Mouse (Mus musculus) left cerebral cortex, adult 2 months (tissue): ENCODE results near the gene Ube4a. TPM values are rescaled to one million over a fixed set of nuclear protein-coding genes. Genes with fewer than 3 reads are reported as not detected.

ENCODE experiments used
- DNase-seq, 2 experiments: peaks; one replicate each; pipeline ENCODE4 v3.0.0; 2021 to 2022; ENCODE audit warnings: low spot score in 2 of 2, mixed read lengths in 1 of 2; ENCODE audit errors: extremely low spot score in 1 of 2
- H3K27ac ChIP-seq: fragments of 200-600 bp; 2 replicates; pipeline ENCODE4 v1.8.1; 2022
- H3K4me3 ChIP-seq: fragments of 200-600 bp; 2 replicates; pipeline ENCODE4 v1.8.1; 2022
- CTCF ChIP-seq: fragments of 200-600 bp; IDR thresholded peaks from 2 replicates; pipeline ENCODE4 v1.8.1; 2022; ENCODE audit warnings: antibody characterized with exemption, mild to moderate bottlenecking, moderate library complexity
- intact Hi-C: fragments of 180-260 bp; cut with DNase I; formaldehyde crosslinking; loops from one replicate; pipeline ENCODE4 v1.15.1; 2025
- total RNA-seq, 2 experiments: library from RNA; stranded (reverse); gene quantifications; 2 replicates each; pipeline ENCODE4 v1.2.3; 2021

Gene Ube4a
- total RNA-seq, 2 experiments from 2014 or later, result 66.4 to 68.0 TPM

GRCm38 (mm10) chr9:44875476-44875875, 89.9 kb downstream of the Ube4a start:
- TF ChIP-seq CTCF, result no peak
- Histone ChIP-seq H3K4me3 (no peak overlapping the region), H3K27ac (no peak overlapping the region)
- intact Hi-C loops, result no loop called here
- DNase-seq, result peak; percentile 35 to 36

- Histone ChIP-seq H3K4me3 (no peak overlapping the region), H3K27ac (no peak overlapping the region)
- no peak for TF ChIP-seq CTCF
- intact Hi-C loops, result no loop called here
- DNase-seq, result no peak
Observed at GRCm38 (mm10) chr9:44874198-44874597, 91.2 kb downstream of the Ube4a start.

- intact Hi-C loops, result no loop called here
- no peak for TF ChIP-seq CTCF
- Histone ChIP-seq H3K27ac (no peak overlapping the region), H3K4me3 (no peak overlapping the region)
- DNase-seq, result no peak
Observed at GRCm38 (mm10) chr9:44873665-44874064, 91.7 kb downstream of the Ube4a start.

Other genes with a start within 250 kb of the Ube4a start
- 10 to 100 TPM; 62.0 to 75.6 TPM for gene Phldb1, start 230.4 kb downstream of the Ube4a start, total RNA-seq
- 100 to 1,000 TPM in 1 of 2 experiments, 10 to 100 TPM in 1; 78.3 to 102 TPM for gene Arcn1, start 197.8 kb downstream of the Ube4a start, total RNA-seq
- gene Ift46, start 197.7 kb downstream of the Ube4a start, total RNA-seq, result 10 to 100 TPM; 60.7 to 67.5 TPM
- 10 to 100 TPM; 54.4 to 62.8 TPM for gene Tmem25, start 166.3 kb downstream of the Ube4a start, total RNA-seq
- gene Ttc36, start 162.5 kb downstream of the Ube4a start, total RNA-seq, result 1 to 10 TPM in 1 of 2 experiments, under 1 TPM in 1; 0.54 to 1.1 TPM
- 10 to 100 TPM; 81.5 to 97.4 TPM for gene Kmt2a, start 84.3 kb downstream of the Ube4a start, total RNA-seq
- 100 to 1,000 TPM; 302 to 340 TPM for gene Atp5l, start 44.9 kb downstream of the Ube4a start, total RNA-seq
- not detected for gene Cd3g, start 14.8 kb upstream of the Ube4a start, total RNA-seq
- not detected for gene Cd3d, start 16.2 kb upstream of the Ube4a start, total RNA-seq
- not detected for gene Cd3e, start 44.0 kb upstream of the Ube4a start, total RNA-seq
- 1 to 10 TPM; 1.2 to 1.9 TPM for gene Mpzl2, start 74.2 kb upstream of the Ube4a start, total RNA-seq
- gene Mpzl3, start 89.6 kb upstream of the Ube4a start, total RNA-seq, result 1 to 10 TPM; 3.9 to 5.0 TPM
- under 1 TPM; 0.41 to 0.98 TPM for gene Jaml, start 113.6 kb upstream of the Ube4a start, total RNA-seq
- gene Scn2b, start 152.2 kb upstream of the Ube4a start, total RNA-seq, result 100 to 1,000 TPM; 238 to 254 TPM
- 10 to 100 TPM; 52.1 to 74.9 TPM for gene Scn4b, start 172.8 kb upstream of the Ube4a start, total RNA-seq
- under 1 TPM; 0.63 to 0.75 TPM for gene BC049352, start 216.4 kb upstream of the Ube4a start, total RNA-seq
- gene Tmprss4, start 238.5 kb upstream of the Ube4a start, total RNA-seq, result not detected